Mouse (Mus musculus) regulatory T cell (primary cell): ENCODE results near the gene Ahr.

Source experiments
- in situ Hi-C: fragments of 300-600 bp; cut with MboI, MseI; formaldehyde crosslinking; loops from one replicate; pipeline ENCODE4 v1.15.1; 2025; ENCODE audit warnings: high pct_unique_total_duplicates

The Ahr gene

GRCm38 (mm10) chr12:35534754-35535236 lies at the start of gene Ahr:
Gene Ahr, minus strand, starts transcription at chr12:35535038.
- in situ Hi-C loops: loop anchor here (5.0 kb wide), 1 partner anchor 298 kb away; no protein-coding TSS in a partner anchor

- in situ Hi-C loops: no loop called here
Observed at GRCm38 (mm10) chr12:35578826-35579225, 44.0 kb upstream of the Ahr start.

- in situ Hi-C loops: no loop called here
Observed at GRCm38 (mm10) chr12:35576107-35576506, 41.3 kb upstream of the Ahr start.

- in situ Hi-C loops: no loop called here
Observed at GRCm38 (mm10) chr12:35573713-35574112, 38.9 kb upstream of the Ahr start.

GRCm38 (mm10) chr12:35562826-35563225 lies 28.0 kb upstream of the Ahr start:
- in situ Hi-C loops: no loop called here

- in situ Hi-C loops: no loop called here
Observed at GRCm38 (mm10) chr12:35558868-35559267, 24.0 kb upstream of the Ahr start.

- in situ Hi-C loops: no loop called here
Observed at GRCm38 (mm10) chr12:35555925-35556324, 21.1 kb upstream of the Ahr start.

GRCm38 (mm10) chr12:35554309-35554708 lies 19.5 kb upstream of the Ahr start:
- in situ Hi-C loops: no loop called here

GRCm38 (mm10) chr12:35553174-35553573 lies 18.3 kb upstream of the Ahr start:
- in situ Hi-C loops: no loop called here

- in situ Hi-C loops: no loop called here
Observed at GRCm38 (mm10) chr12:35550299-35550698, 15.5 kb upstream of the Ahr start.

- in situ Hi-C loops: no loop called here
Observed at GRCm38 (mm10) chr12:35542836-35543235, 8.0 kb upstream of the Ahr start.

GRCm38 (mm10) chr12:35538843-35539242 lies 4.0 kb upstream of the Ahr start:
- in situ Hi-C loops: no loop called here

- in situ Hi-C loops: loop anchor here (5.0 kb wide), 1 partner anchor 298 kb away; no protein-coding TSS in a partner anchor
Observed at GRCm38 (mm10) chr12:35534114-35534753, 604 bp downstream of the Ahr start.

- in situ Hi-C loops: loop anchor here (5.0 kb wide), 1 partner anchor 299 kb away; no protein-coding TSS in a partner anchor
Observed at GRCm38 (mm10) chr12:35533748-35534113, 1.1 kb downstream of the Ahr start.

- in situ Hi-C loops: loop anchor here (5.0 kb wide), 1 partner anchor 299 kb away; no protein-coding TSS in a partner anchor
Observed at GRCm38 (mm10) chr12:35533133-35533532, 1.7 kb downstream of the Ahr start.

- in situ Hi-C loops: loop anchor here (5.0 kb wide), 1 partner anchor 300 kb away; no protein-coding TSS in a partner anchor
Observed at GRCm38 (mm10) chr12:35532151-35532550, 2.7 kb downstream of the Ahr start.

- in situ Hi-C loops: loop anchor here (5.0 kb wide), 1 partner anchor 302 kb away; no protein-coding TSS in a partner anchor
Observed at GRCm38 (mm10) chr12:35530587-35530986, 4.3 kb downstream of the Ahr start.

GRCm38 (mm10) chr12:35527429-35527828 lies 7.4 kb downstream of the Ahr start:
- in situ Hi-C loops: loop anchor here (5.0 kb wide), 1 partner anchor 140 kb away; no protein-coding TSS in a partner anchor

GRCm38 (mm10) chr12:35522585-35523103 lies 12.2 kb downstream of the Ahr start:
- in situ Hi-C loops: no loop called here

- in situ Hi-C loops: no loop called here
Observed at GRCm38 (mm10) chr12:35515621-35516020, 19.2 kb downstream of the Ahr start.

- in situ Hi-C loops: no loop called here
Observed at GRCm38 (mm10) chr12:35514671-35515070, 20.2 kb downstream of the Ahr start.

GRCm38 (mm10) chr12:35510711-35511110 lies 24.1 kb downstream of the Ahr start:
- in situ Hi-C loops: no loop called here

- in situ Hi-C loops: no loop called here
Observed at GRCm38 (mm10) chr12:35506383-35506782, 28.5 kb downstream of the Ahr start.
